Mouse (Mus musculus): ENCODE measurements at regions not wholly inside any gene's neighbourhood (a gene's known extent, or its start where the extent isn't known, plus 50 kb on each side); places are given as distances from the start of the nearest gene placed in this dataset.

- TF ChIP-seq CHD2 (IDR thresholded peaks at IDR 0.05; ENCODE audit: low read depth, low read length), result no peak
- no peak for TF ChIP-seq HCFC1 (IDR thresholded peaks at IDR 0.05; ENCODE audit: borderline replicate concordance, insufficient read depth, low read length)
- no peak for TF ChIP-seq ZC3H11A (IDR thresholded peaks at IDR 0.05; ENCODE audit: borderline replicate concordance, low read depth, low read length)
- TF ChIP-seq MAFK (IDR thresholded peaks at IDR 0.05; ENCODE audit: insufficient read depth, low read depth, low read length), result no peak
Measured at GRCm38 (mm10) chr3:147260958-147261595, 408.9 kb downstream of the Ttll7 start.

All from ES-E14 (cell line).